Mouse (Mus musculus) olfactory bulb, adult 2 months (tissue): Measurements from ENCODE around the gene D11Wsu47e.

Experiments
- CTCF ChIP-seq: fragments of 200-500 bp; IDR thresholded peaks from 2 replicates; pipeline ENCODE4 v1.5.1; 2012; ENCODE audit warnings: low read depth, mild to moderate bottlenecking, low read length, moderate library complexity; ENCODE audit not compliant: insufficient read depth
- POLR2A ChIP-seq: fragments of 200-500 bp; IDR thresholded peaks from 2 replicates; pipeline ENCODE4 v1.6.1; 2012; ENCODE audit warnings: mild to moderate bottlenecking, low read depth, low read length, moderate library complexity; ENCODE audit not compliant: insufficient read depth

GRCm38 (mm10) chr11:113678373-113678772, 5.8 kb upstream of the D11Wsu47e start:
- TF ChIP-seq CTCF, result no peak
- TF ChIP-seq POLR2A, result no peak
